Mouse (Mus musculus): Measurements from ENCODE around the gene Glis3. TPM values are rescaled to one million over a fixed set of nuclear protein-coding genes. Genes with fewer than 3 reads are reported as not detected.

Gene Glis3
- 6.0 and 7.1 TPM in 2 replicates for polyA plus RNA-seq (2015; fragmentation: Nextera tagmentation; extraction: Ambion mirVana)

GRCm38 (mm10) chr19:28679776-28680391 lies at the start of gene Glis3:
Gene Glis3 (minus strand): TSS chr19:28680077.
- no peak for TF ChIP-seq CTCF (IDR thresholded peaks at IDR 0.05; ENCODE audit: low read depth)
- Histone ChIP-seq H3K36me3 (ENCODE audit: insufficient read depth, low read length) (no peaks in the 10 kb centered on the region), H3K9me3 (replicated peaks; ENCODE audit: low read length) (no peaks in the 10 kb centered on the region), H3K9ac (ENCODE audit: low read depth, low read length) (peak within 1 kb of the TSS; percentile 76), H3K4me3 (replicated peaks; ENCODE audit: low read depth, low read length) (peak within 1 kb of the TSS; percentile 81), H3K27me3 (ENCODE audit: insufficient read depth, low read length) (no peaks in the 10 kb centered on the region), H3K4me2 (ENCODE audit: low read length) (peak within 1 kb of the TSS; percentile 99), H3K27ac (peak within 1 kb of the TSS; percentile 83), H3K4me1 (replicated peaks; ENCODE audit: insufficient read depth, low read length) (peaks cover 6% of the 10 kb centered on the region; the same call in 1 of the 2 replicates)
- ATAC-seq (replicated peaks; ENCODE audit: low FRiP score, low read depth) (peak; percentile 89), DNase-seq (ENCODE audit: low spot score) (peak; percentile 85)
- under 1% methylated on average over 64 of the region's 66 CpGs for WGBS

- DNase-seq (ENCODE audit: low spot score) (peak; percentile 89), ATAC-seq (replicated peaks; ENCODE audit: low FRiP score, low read depth) (no peak)
- H3K27me3 ChIP-seq (ENCODE audit: insufficient read depth, low read length) = no peaks in the 10 kb centered on the region
- no peak overlapping the region for H3K27ac ChIP-seq
- no peaks in the 10 kb centered on the region for H3K36me3 ChIP-seq (ENCODE audit: insufficient read depth, low read length)
- no peaks in the 10 kb centered on the region for H3K9me3 ChIP-seq (replicated peaks; ENCODE audit: low read length)
- no peak overlapping the region for H3K4me2 ChIP-seq (ENCODE audit: low read length)
- no peak overlapping the region for H3K4me3 ChIP-seq (replicated peaks; ENCODE audit: low read depth, low read length)
- no peaks in the 10 kb centered on the region for H3K4me1 ChIP-seq (replicated peaks; ENCODE audit: insufficient read depth, low read length)
- H3K9ac ChIP-seq (ENCODE audit: low read depth, low read length) = no peak overlapping the region
- 58% methylated on average over 18 of the region's 18 CpGs for WGBS
- TF ChIP-seq CTCF (IDR thresholded peaks at IDR 0.05; ENCODE audit: low read depth) = peak; percentile 94
Measured at GRCm38 (mm10) chr19:28726161-28726880, 46.4 kb upstream of the Glis3 start.

DNA sequence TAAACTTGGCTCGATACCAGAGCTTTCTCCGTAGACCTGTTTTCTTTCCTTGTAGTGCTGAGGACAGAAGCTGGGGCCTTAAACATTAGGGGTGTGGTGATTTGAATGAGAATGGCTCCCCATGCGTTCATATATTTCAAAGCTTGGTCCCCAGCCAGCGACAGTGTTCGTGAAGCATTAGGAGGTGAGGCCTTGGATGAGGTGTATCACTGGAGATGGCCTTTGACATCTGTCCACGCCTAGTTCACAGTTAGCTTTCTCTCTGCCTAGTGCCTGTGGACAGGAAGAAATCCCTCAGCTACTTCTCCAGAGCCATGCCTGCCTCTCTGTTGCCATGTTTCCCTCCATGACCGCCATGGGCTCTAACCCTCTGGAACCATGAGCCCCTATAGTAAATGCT lies 44.8 kb upstream of the Glis3 start:
- Histone ChIP-seq H3K4me2 (ENCODE audit: low read length) (no peak overlapping the region), H3K9me3 (replicated peaks; ENCODE audit: low read length) (no peaks in the 10 kb centered on the region), H3K9ac (ENCODE audit: low read depth, low read length) (no peak overlapping the region), H3K36me3 (ENCODE audit: insufficient read depth, low read length) (no peaks in the 10 kb centered on the region), H3K27ac (no peak overlapping the region), H3K4me3 (replicated peaks; ENCODE audit: low read depth, low read length) (no peak overlapping the region), H3K27me3 (ENCODE audit: insufficient read depth, low read length) (no peaks in the 10 kb centered on the region), H3K4me1 (replicated peaks; ENCODE audit: insufficient read depth, low read length) (no peaks in the 10 kb centered on the region)
- WGBS = 82% methylated on average over 7 of the region's 7 CpGs
- no peak for TF ChIP-seq CTCF (IDR thresholded peaks at IDR 0.05; ENCODE audit: low read depth)
- no peak for ATAC-seq (replicated peaks; ENCODE audit: low FRiP score, low read depth)
- no peak for DNase-seq (ENCODE audit: low spot score)

DNA sequence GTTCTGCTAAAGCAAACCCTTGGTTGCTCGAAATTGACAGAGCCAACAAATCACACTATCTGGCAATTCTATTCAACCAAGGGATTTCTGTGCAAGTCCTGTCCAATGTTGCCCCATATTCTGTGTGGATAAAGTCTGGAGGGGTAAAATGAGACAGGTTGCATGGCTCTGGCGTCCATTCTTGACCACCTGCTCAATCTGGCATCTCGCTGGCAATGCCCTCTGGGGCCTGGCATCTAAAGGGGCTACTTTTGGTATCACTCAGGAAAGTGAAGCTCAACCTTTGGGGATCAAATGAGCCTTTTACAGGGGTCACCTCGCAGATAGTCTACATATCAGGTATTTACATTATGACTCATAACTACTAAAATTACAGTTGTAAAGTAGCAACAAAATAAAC lies 42.7 kb upstream of the Glis3 start:
- Histone ChIP-seq H3K27me3 (ENCODE audit: insufficient read depth, low read length) (no peaks in the 10 kb centered on the region), H3K9ac (ENCODE audit: low read depth, low read length) (no peak overlapping the region), H3K27ac (no peak overlapping the region), H3K4me3 (replicated peaks; ENCODE audit: low read depth, low read length) (no peak overlapping the region), H3K4me2 (ENCODE audit: low read length) (no peak overlapping the region), H3K9me3 (replicated peaks; ENCODE audit: low read length) (no peaks in the 10 kb centered on the region), H3K4me1 (replicated peaks; ENCODE audit: insufficient read depth, low read length) (no peaks in the 10 kb centered on the region), H3K36me3 (ENCODE audit: insufficient read depth, low read length) (no peaks in the 10 kb centered on the region)
- WGBS = 76% methylated on average over 4 of the region's 4 CpGs
- no peak for ATAC-seq (replicated peaks; ENCODE audit: low FRiP score, low read depth)
- no peak for DNase-seq (ENCODE audit: low spot score)
- TF ChIP-seq CTCF (IDR thresholded peaks at IDR 0.05; ENCODE audit: low read depth) = no peak

DNA sequence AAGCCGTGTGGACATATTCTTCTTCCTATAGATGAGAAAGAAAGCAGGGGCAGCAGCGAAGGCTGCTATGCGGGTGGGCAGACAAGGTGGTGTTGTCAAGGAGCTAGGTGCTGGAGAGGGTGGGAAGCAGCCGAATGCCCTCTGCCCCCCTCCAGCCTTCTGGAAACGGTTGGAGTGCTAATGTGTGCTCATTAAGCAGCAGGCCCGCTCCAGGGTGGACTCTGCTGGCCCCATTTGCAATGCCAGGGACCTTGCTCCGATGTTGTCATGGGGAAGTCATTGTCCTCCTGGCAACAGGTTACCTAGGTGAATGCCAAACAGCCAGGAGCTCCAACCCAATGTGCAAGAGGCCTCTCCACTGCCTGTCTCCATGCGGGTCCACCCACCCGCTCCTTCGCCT lies 42.0 kb upstream of the Glis3 start:
- ATAC-seq (replicated peaks; ENCODE audit: low FRiP score, low read depth) (no peak), DNase-seq (ENCODE audit: low spot score) (no peak)
- Histone ChIP-seq H3K4me3 (replicated peaks; ENCODE audit: low read depth, low read length) (no peak overlapping the region), H3K4me2 (ENCODE audit: low read length) (no peak overlapping the region), H3K9ac (ENCODE audit: low read depth, low read length) (no peak overlapping the region), H3K27ac (no peak overlapping the region), H3K27me3 (ENCODE audit: insufficient read depth, low read length) (no peaks in the 10 kb centered on the region), H3K4me1 (replicated peaks; ENCODE audit: insufficient read depth, low read length) (no peaks in the 10 kb centered on the region), H3K9me3 (replicated peaks; ENCODE audit: low read length) (no peaks in the 10 kb centered on the region), H3K36me3 (ENCODE audit: insufficient read depth, low read length) (no peaks in the 10 kb centered on the region)
- no peak for TF ChIP-seq CTCF (IDR thresholded peaks at IDR 0.05; ENCODE audit: low read depth)
- 83% methylated on average over 10 of the region's 10 CpGs for WGBS

GRCm38 (mm10) chr19:28720016-28720415 lies 40.1 kb upstream of the Glis3 start:
- no peak overlapping the region for H3K9ac ChIP-seq (ENCODE audit: low read depth, low read length)
- no peaks in the 10 kb centered on the region for H3K27me3 ChIP-seq (ENCODE audit: insufficient read depth, low read length)

More at GRCm38 (mm10) chr19:28720016-28720415, 40.1 kb upstream of the Glis3 start:
- H3K27ac ChIP-seq = no peak overlapping the region
- H3K4me3 ChIP-seq (replicated peaks; ENCODE audit: low read depth, low read length) = no peak overlapping the region
- H3K36me3 ChIP-seq (ENCODE audit: insufficient read depth, low read length) = no peaks in the 10 kb centered on the region
- H3K4me1 ChIP-seq (replicated peaks; ENCODE audit: insufficient read depth, low read length) = no peaks in the 10 kb centered on the region
- ATAC-seq (replicated peaks; ENCODE audit: low FRiP score, low read depth) (no peak), DNase-seq (ENCODE audit: low spot score) (no peak)
- TF ChIP-seq CTCF (IDR thresholded peaks at IDR 0.05; ENCODE audit: low read depth) = no peak
- no peaks in the 10 kb centered on the region for H3K9me3 ChIP-seq (replicated peaks; ENCODE audit: low read length)
- no peak overlapping the region for H3K4me2 ChIP-seq (ENCODE audit: low read length)

All from kidney, postnatal 0 days (tissue).